Mouse (Mus musculus) cerebellum, adult 2 months (tissue): Measurements from ENCODE around the gene Hmga1.

Experiments
- CTCF ChIP-seq: fragments of 200-500 bp; IDR thresholded peaks from 2 replicates; pipeline ENCODE4 v1.5.1; 2011; ENCODE audit warnings: low read depth, mild to moderate bottlenecking, control low read depth, low read length, moderate library complexity, borderline replicate concordance; ENCODE audit not compliant: insufficient read depth
- POLR2A ChIP-seq: fragments of 200-500 bp; IDR thresholded peaks from 2 replicates; pipeline ENCODE4 v1.6.1; 2011; ENCODE audit warnings: low read length, control low read depth, borderline replicate concordance; ENCODE audit not compliant: insufficient read depth

DNA sequence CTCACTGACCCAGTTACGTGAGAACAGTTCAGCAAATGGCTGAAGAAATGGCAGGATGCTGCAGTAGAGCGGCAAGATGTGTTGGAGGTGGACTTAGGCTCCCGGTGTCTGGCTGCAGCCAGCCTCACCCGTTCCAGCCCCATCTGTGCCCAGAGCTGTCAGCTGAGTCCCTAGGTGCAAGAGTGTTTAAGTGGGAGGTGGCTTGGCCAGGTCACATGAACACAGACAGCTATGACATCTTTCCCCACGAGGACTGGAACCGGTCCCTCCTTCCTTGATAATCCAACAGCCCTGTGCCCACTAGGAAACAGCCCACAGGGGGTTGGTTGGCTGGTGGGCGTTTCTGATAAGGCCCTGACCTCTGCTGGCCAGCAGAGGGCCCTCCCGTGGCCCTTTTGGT, 28.3 kb upstream of the Hmga1 start:
- TF ChIP-seq POLR2A (no peak), CTCF (peak; percentile 11; the same call in 1 of the 2 replicates)
